Mouse (Mus musculus): ENCODE results near the gene Tmco1. TPM values are rescaled to one million over a fixed set of nuclear protein-coding genes. Genes with fewer than 3 reads are reported as not detected.
A peak's percentile ranks its signal among the peaks of the same experiment; 100 is the strongest.

Gene Tmco1
- polyA plus RNA-seq, 1 experiment from 2014 or later: 84.4 TPM

- Histone ChIP-seq H3K9ac (ENCODE audit: low read depth, low read length) (0 out of 2 replicates have a peak overlapping the region, but pooled peaks have one; percentile 44), H3K4me2 (ENCODE audit: low read length) (peak overlapping the region; percentile 58), H3K4me3 (ENCODE audit: low read depth, low read length) (no peak overlapping the region), H3K36me3 (ENCODE audit: control insufficient read depth, insufficient read depth, low read length) (no peaks in the 10 kb centered on the region), H3K27ac (ENCODE audit: low read length) (peak overlapping the region; percentile 64; the same call in 1 of the 2 replicates), H3K9me3 (replicated peaks; ENCODE audit: control insufficient read depth, low read length, poor library complexity, severe bottlenecking) (no peaks in the 10 kb centered on the region), H3K4me1 (ENCODE audit: control insufficient read depth, insufficient read depth, low read length) (peaks cover 35% of the 10 kb centered on the region), H3K27me3 (ENCODE audit: control insufficient read depth, insufficient read depth, low read depth, low read length) (no peaks in the 10 kb centered on the region)
- 9% methylated on average over 6 of the region's 6 CpGs for WGBS
- peak; percentile 50 for ATAC-seq
Measured at GRCm38 (mm10) chr1:167269856-167270270, 38.3 kb upstream of the Tmco1 start.

GRCm38 (mm10) chr1:167270342-167271111 lies 37.7 kb upstream of the Tmco1 start:
- peak; percentile 46; the same call in 1 of the 2 replicates for ATAC-seq
- peak overlapping the region; percentile 64; the same call in 1 of the 2 replicates for H3K27ac ChIP-seq (ENCODE audit: low read length)
- H3K9me3 ChIP-seq (replicated peaks; ENCODE audit: control insufficient read depth, low read length, poor library complexity, severe bottlenecking): no peaks in the 10 kb centered on the region
- peaks cover 35% of the 10 kb centered on the region for H3K4me1 ChIP-seq (ENCODE audit: control insufficient read depth, insufficient read depth, low read length)
- no peaks in the 10 kb centered on the region for H3K36me3 ChIP-seq (ENCODE audit: control insufficient read depth, insufficient read depth, low read length)
- H3K9ac ChIP-seq (ENCODE audit: low read depth, low read length): peak overlapping the region; percentile 49
- 7% methylated on average over 19 of the region's 19 CpGs for WGBS
- peak overlapping the region; percentile 2; the same call in 1 of the 2 replicates for H3K4me3 ChIP-seq (ENCODE audit: low read depth, low read length)
- peak overlapping the region; percentile 58 for H3K4me2 ChIP-seq (ENCODE audit: low read length)
- H3K27me3 ChIP-seq (ENCODE audit: control insufficient read depth, insufficient read depth, low read depth, low read length): no peaks in the 10 kb centered on the region

GRCm38 (mm10) chr1:167271304-167271703 lies 36.9 kb upstream of the Tmco1 start:
- H3K27ac ChIP-seq (ENCODE audit: low read length): no peak overlapping the region
- no peak overlapping the region for H3K4me2 ChIP-seq (ENCODE audit: low read length)
- H3K36me3 ChIP-seq (ENCODE audit: control insufficient read depth, insufficient read depth, low read length): no peaks in the 10 kb centered on the region
- ATAC-seq: no peak
- peaks cover 35% of the 10 kb centered on the region for H3K4me1 ChIP-seq (ENCODE audit: control insufficient read depth, insufficient read depth, low read length)
- no peaks in the 10 kb centered on the region for H3K27me3 ChIP-seq (ENCODE audit: control insufficient read depth, insufficient read depth, low read depth, low read length)
- 43% methylated on average over 4 of the region's 4 CpGs for WGBS
- no peak overlapping the region for H3K9ac ChIP-seq (ENCODE audit: low read depth, low read length)
- no peak overlapping the region for H3K4me3 ChIP-seq (ENCODE audit: low read depth, low read length)
- H3K9me3 ChIP-seq (replicated peaks; ENCODE audit: control insufficient read depth, low read length, poor library complexity, severe bottlenecking): no peaks in the 10 kb centered on the region

- no peak for ATAC-seq
- Histone ChIP-seq H3K27ac (ENCODE audit: low read length) (no peak overlapping the region), H3K4me1 (ENCODE audit: control insufficient read depth, insufficient read depth, low read length) (peaks cover 35% of the 10 kb centered on the region), H3K27me3 (ENCODE audit: control insufficient read depth, insufficient read depth, low read depth, low read length) (no peaks in the 10 kb centered on the region), H3K4me2 (ENCODE audit: low read length) (no peak overlapping the region), H3K36me3 (ENCODE audit: control insufficient read depth, insufficient read depth, low read length) (no peaks in the 10 kb centered on the region), H3K9ac (ENCODE audit: low read depth, low read length) (no peak overlapping the region), H3K9me3 (replicated peaks; ENCODE audit: control insufficient read depth, low read length, poor library complexity, severe bottlenecking) (no peaks in the 10 kb centered on the region), H3K4me3 (ENCODE audit: low read depth, low read length) (no peak overlapping the region)
- WGBS: 68% methylated on average over 8 of the region's 8 CpGs
Measured at GRCm38 (mm10) chr1:167271841-167272240, 36.3 kb upstream of the Tmco1 start.

- Histone ChIP-seq H3K36me3 (ENCODE audit: control insufficient read depth, insufficient read depth, low read length) (no peaks in the 10 kb centered on the region), H3K4me2 (ENCODE audit: low read length) (no peak overlapping the region), H3K9me3 (replicated peaks; ENCODE audit: control insufficient read depth, low read length, poor library complexity, severe bottlenecking) (no peaks in the 10 kb centered on the region), H3K9ac (ENCODE audit: low read depth, low read length) (no peak overlapping the region), H3K4me3 (ENCODE audit: low read depth, low read length) (no peak overlapping the region), H3K27ac (ENCODE audit: low read length) (no peak overlapping the region), H3K4me1 (ENCODE audit: control insufficient read depth, insufficient read depth, low read length) (peaks cover 33% of the 10 kb centered on the region), H3K27me3 (ENCODE audit: control insufficient read depth, insufficient read depth, low read depth, low read length) (no peaks in the 10 kb centered on the region)
- no peak for ATAC-seq
- WGBS: 67% methylated on average over 14 of the region's 14 CpGs
Measured at GRCm38 (mm10) chr1:167273380-167274163, 34.6 kb upstream of the Tmco1 start.

- H3K36me3 ChIP-seq (ENCODE audit: control insufficient read depth, insufficient read depth, low read length): no peaks in the 10 kb centered on the region
- H3K27me3 ChIP-seq (ENCODE audit: control insufficient read depth, insufficient read depth, low read depth, low read length): no peaks in the 10 kb centered on the region
- H3K4me3 ChIP-seq (ENCODE audit: low read depth, low read length): no peak overlapping the region
- no peaks in the 10 kb centered on the region for H3K9me3 ChIP-seq (replicated peaks; ENCODE audit: control insufficient read depth, low read length, poor library complexity, severe bottlenecking)
- no peak for ATAC-seq
- no peak overlapping the region for H3K27ac ChIP-seq (ENCODE audit: low read length)
- peaks cover 26% of the 10 kb centered on the region for H3K4me1 ChIP-seq (ENCODE audit: control insufficient read depth, insufficient read depth, low read length)
- no peak overlapping the region for H3K4me2 ChIP-seq (ENCODE audit: low read length)
- 85% methylated on average over 12 of the region's 12 CpGs for WGBS
- H3K9ac ChIP-seq (ENCODE audit: low read depth, low read length): no peak overlapping the region
Measured at GRCm38 (mm10) chr1:167274646-167275390, 33.4 kb upstream of the Tmco1 start.

- WGBS: 77% methylated on average over 6 of the region's 6 CpGs
- H3K4me2 ChIP-seq (ENCODE audit: low read length): no peak overlapping the region
- no peak overlapping the region for H3K9ac ChIP-seq (ENCODE audit: low read depth, low read length)
- H3K9me3 ChIP-seq (replicated peaks; ENCODE audit: control insufficient read depth, low read length, poor library complexity, severe bottlenecking): no peaks in the 10 kb centered on the region
- no peak overlapping the region for H3K4me3 ChIP-seq (ENCODE audit: low read depth, low read length)
- H3K36me3 ChIP-seq (ENCODE audit: control insufficient read depth, insufficient read depth, low read length): no peaks in the 10 kb centered on the region
- H3K27me3 ChIP-seq (ENCODE audit: control insufficient read depth, insufficient read depth, low read depth, low read length): no peaks in the 10 kb centered on the region
- H3K4me1 ChIP-seq (ENCODE audit: control insufficient read depth, insufficient read depth, low read length): peaks cover 18% of the 10 kb centered on the region
- H3K27ac ChIP-seq (ENCODE audit: low read length): no peak overlapping the region
- ATAC-seq: no peak
Measured at GRCm38 (mm10) chr1:167278395-167278794, 29.8 kb upstream of the Tmco1 start.

GRCm38 (mm10) chr1:167279160-167279715 lies 28.9 kb upstream of the Tmco1 start:
- H3K4me1 ChIP-seq (ENCODE audit: control insufficient read depth, insufficient read depth, low read length): peaks cover 15% of the 10 kb centered on the region
- no peaks in the 10 kb centered on the region for H3K9me3 ChIP-seq (replicated peaks; ENCODE audit: control insufficient read depth, low read length, poor library complexity, severe bottlenecking)
- H3K36me3 ChIP-seq (ENCODE audit: control insufficient read depth, insufficient read depth, low read length): no peaks in the 10 kb centered on the region
- H3K27ac ChIP-seq (ENCODE audit: low read length): no peak overlapping the region
- H3K4me3 ChIP-seq (ENCODE audit: low read depth, low read length): no peak overlapping the region
- H3K4me2 ChIP-seq (ENCODE audit: low read length): no peak overlapping the region
- H3K27me3 ChIP-seq (ENCODE audit: control insufficient read depth, insufficient read depth, low read depth, low read length): no peaks in the 10 kb centered on the region
- no peak for ATAC-seq
- 75% methylated on average over 13 of the region's 13 CpGs for WGBS
- H3K9ac ChIP-seq (ENCODE audit: low read depth, low read length): no peak overlapping the region
